Mouse (Mus musculus): ENCODE data around the gene C130050O18Rik.
A peak's percentile ranks its signal among the peaks of the same experiment; 100 is the strongest.

C130050O18Rik gene

DNA sequence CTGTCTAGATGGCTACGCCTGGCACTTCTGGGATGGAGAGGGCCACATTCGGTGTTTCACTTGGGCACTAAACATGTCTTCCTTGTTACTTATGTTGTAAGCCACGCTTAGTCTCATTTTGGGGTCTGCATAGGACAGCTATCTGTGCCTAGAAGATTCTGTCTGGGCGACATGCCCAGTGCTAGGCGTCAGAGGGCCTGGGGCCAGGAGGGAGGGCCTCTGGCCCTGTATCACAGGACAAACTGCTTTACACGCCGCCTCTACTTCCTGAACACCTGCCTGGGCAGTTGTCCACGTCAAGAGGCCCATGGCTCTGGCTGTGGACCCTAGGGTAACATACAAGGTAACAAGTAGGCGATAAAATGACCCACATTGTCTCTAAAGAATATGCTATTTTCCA is 22.9 kb downstream of the C130050O18Rik start:
- DNase-seq (ENCODE audit: low read depth) = no peak

DNA sequence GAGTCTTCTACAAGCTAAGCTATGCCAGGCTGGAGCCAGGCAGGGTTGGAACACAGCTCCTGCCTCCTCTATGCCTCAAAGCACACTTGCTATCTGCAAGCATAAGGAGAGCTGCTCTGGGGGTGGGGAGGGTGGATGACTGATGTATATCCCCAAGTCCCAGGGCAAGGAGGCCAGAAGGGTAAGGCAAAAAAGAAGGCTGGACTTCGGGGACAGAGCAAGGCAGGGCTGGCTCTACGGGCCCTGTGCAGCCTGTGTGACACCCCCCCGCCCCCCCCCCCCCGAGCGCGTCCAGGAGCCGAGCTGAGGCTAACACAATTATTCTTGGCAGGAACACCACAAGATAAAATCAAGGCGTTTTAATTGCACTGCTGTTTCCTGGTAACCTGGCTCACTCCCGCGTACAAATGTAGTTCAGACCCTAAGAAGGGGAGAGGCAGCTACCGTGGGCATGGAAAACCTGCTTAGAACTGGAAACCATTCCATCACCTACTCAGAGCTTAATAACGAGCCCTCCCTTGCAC is 24.8 kb downstream of the C130050O18Rik start:
- DNase-seq (ENCODE audit: low read depth) = no peak

DNA sequence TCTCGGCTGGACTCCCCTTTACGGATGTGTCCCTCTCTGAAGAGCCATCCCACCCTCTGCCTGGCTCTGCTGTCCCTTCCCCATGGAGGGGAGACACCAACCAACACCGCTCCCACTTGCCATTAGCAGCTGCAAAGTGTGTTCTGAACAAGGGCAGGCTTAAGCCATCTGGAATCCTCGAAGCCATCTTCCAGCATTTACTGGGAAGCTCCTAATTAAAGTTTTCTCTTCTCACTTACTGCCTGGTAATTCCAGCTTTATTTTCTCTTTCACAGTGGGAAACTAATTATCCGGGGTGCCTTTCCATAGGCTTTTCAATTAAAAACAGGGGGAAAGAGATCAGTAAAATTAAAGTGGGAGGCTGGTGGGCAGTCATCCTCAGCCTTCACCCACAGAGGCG is 27.3 kb downstream of the C130050O18Rik start:
- no peak for DNase-seq (ENCODE audit: low read depth)

DNA sequence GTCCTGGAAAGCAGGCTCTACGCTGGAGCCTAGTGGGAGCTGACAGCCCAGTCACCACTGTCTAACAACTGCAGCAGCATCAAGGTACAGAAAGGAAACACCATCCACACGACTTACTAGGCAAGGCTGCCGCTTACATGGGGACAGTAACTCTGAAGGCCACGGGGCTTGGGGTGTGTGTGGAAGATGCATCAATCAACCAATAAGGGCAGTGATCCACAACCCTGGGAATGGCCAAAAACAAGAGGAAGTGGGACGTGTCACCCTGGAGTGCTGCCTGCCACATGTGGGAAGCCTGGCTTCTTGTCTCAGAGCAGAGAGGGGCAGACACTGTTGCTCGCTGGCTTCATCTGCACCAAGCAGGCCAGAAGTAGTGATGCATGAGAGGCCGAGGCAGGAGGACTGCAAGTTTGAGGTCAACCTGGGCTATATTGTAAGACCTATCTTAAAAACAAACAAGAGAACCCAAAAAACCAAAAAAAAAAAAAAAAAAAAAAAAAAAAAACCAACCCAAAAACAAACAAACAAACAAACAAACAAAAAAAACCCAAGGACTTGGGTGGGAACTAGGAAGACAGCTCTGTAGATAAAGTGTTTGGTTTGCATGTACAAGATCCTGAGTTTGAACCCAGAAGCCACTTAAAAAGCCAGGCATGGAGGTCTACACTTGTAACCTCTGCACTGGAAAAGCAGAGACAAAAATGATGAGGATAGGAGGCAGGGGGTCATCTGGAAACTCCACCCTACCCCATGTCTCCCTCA is 27.8 kb downstream of the C130050O18Rik start:
- no peak for DNase-seq (ENCODE audit: low read depth)

DNA sequence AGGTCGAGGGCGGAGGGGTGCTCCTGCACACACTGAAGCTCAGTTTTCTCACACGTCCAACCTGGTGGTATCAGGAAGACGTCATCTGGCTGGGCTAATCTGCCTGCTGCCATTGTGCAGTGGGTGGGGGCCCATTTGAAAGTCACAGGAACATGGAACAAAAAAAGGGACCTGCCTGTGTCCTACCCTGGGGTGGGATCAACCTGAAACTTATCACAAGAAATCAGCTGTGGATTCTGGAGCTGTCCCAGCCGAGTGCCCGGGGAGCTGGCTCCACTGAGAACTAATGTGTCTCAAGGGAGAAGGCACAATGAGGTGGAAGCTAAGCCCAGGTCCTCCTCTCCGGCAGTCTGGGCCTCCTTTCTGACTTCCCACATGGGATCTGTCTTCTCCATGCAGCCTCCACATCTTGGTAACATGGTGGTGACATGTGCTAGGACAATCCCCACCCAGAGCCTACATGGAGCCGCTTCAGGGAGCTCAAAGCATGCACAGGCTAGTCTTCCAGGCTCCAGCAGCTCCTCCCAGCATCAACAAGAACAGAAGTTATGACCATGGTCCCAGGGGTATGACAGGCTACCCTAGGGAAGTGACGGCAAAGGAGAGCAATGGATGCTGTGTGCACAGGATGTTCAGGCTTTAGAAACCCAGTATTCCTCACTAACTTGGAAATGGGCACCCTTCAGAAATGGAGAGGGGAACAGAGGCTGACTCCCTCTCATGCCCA is 28.9 kb downstream of the C130050O18Rik start:
- DNase-seq (ENCODE audit: low read depth) = no peak

DNA sequence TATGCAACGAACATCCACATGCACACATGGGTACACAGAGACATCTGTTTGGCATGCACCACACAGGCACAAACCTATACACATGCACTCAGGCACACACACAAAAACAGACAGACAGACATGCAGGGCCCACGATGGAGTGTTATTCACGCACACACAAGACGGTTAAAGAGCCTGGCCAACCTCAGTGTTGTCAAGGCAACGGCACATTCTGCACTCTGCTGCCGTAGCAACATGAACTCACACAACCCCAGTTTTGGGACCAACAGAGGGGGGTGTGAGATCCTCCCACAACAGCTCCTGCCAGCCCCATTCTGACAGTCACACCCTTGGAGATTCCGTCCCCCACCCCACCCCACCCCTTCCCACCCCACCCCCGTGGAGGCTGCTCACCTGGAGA is 29.9 kb downstream of the C130050O18Rik start:
- DNase-seq (ENCODE audit: low read depth) = no peak

DNA sequence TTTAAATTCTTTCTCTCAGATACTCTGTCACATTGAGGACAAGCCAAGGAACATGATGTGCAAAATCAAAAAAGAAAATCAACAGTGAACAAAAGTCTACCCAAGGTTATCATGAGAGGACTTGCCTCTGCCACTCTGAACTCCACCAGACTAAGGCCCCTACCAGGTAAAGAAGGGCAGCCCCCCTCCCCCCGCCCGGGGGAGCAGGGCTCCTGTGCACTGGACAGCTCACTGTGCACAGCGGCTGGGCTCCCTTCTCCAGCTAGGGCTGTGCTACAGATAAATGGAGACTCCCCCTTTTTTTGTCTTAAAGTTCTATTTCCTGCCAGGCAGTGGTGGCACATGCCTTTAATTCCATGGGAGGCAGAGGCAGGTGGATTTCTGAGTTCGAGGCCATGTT is 32.7 kb downstream of the C130050O18Rik start:
- no peak for DNase-seq (ENCODE audit: low read depth)

DNA sequence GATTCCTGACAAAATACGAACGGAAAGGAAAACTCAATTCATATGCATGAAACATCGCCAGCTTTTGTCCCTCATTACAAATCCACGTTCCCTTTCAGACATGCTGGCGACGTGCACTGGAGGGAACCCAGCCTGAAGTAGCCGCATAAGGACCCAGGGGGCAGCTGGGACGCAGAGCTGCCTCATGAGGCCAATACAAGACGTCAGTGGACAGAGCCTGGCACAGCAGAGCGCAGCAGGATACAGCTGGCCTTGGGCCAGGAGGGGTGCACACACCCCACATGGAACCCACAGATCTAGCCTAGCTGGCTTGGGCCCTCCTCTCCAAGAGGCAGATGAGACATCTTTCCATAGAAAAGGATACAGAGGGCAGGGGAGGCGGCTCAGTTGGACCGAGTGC is 33.4 kb downstream of the C130050O18Rik start:
- DNase-seq (ENCODE audit: low read depth) = no peak

DNA sequence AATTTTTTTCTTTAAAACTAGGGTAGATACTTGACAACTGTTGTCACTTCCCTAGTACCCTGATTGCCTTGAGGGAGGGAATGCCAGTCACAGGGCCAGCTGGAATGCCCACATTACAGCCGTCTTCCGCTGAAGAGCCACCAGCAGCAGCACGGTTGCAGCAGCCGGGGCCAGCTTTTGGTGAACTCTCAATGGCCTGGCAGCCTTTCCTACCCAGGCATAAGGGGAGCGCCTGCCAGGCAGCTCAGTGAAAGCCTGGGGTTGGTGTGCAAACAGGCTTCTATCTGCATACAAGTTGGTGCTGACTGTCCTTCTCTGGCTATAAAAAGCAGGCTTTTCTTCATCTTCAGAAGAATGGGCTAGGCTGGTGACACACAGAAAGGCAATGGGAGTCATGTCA is 35.4 kb downstream of the C130050O18Rik start:
- DNase-seq (ENCODE audit: low read depth) = no peak

DNA sequence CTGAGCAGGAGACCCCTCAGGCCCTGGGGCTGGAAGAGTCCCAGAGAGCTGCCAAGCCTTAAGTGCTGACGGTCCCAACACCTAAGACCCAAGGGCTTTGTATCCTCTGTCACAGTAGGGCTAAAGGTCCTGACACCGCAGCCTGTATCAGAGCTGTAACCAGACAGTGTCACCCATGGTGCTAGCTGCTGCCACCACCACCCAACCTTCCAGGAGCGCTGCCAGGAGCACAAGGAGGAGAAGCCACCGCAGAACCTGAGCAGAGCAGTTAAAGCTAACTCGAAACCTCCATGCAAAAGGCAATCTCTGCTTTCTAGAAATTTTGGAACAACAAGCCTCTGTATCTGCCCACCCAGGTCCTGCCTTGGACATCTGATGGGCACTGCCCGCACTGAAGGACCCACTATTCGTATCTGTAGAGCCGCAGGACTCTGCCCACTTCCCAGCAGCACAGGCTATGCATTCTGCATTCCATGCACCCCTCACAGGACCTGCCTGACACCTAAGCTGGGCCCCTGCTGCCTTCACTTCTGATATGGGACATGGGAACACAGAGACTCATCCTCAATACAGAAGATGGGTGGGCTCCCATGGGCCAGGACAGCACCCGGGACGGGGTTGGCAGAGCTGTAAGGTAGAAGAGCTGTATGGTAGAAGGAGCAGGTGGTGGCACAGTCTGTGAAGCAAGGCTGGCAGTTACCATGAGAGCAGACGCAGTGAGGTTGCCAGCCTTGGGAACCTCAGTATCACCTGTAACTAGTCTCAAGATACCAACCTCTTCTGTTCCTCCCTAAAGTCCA is 36.0 kb downstream of the C130050O18Rik start:
- no peak for DNase-seq (ENCODE audit: low read depth)

DNA sequence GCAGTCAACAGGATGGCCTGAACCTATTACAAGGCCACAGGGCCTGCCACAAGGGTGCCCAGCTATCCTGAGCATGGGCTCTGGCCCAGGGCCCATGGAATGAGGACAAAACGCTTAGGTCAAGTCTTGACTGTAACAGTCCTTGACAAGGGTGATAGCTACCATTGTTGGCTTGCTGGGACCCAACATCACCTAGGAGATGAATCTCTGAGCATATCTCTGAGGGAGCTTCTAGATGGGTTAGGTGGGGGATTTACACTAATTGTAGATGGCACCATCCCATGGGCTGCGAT is 36.6 kb downstream of the C130050O18Rik start:
- DNase-seq (ENCODE audit: low read depth) = no peak

DNA sequence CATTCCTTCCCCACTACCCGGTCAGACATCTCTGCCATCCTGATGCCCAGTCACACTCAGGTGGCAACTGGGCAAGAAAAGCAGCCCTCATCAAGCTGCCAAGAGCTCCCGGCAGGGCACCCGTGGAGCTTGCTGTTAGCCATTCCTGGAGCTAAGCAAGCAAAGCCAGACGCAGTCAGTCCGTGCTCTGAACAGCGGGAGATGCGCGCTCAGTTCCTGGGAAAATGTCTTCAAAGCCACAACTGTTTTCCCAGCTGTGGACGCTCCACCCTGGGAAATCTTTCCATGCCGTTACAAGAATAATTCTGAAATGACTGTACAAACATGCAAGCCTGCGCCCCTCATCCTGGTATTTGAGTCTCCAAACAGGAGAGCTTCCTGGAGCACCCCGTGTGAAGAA is 37.3 kb downstream of the C130050O18Rik start:
- DNase-seq (ENCODE audit: low read depth) = no peak

DNA sequence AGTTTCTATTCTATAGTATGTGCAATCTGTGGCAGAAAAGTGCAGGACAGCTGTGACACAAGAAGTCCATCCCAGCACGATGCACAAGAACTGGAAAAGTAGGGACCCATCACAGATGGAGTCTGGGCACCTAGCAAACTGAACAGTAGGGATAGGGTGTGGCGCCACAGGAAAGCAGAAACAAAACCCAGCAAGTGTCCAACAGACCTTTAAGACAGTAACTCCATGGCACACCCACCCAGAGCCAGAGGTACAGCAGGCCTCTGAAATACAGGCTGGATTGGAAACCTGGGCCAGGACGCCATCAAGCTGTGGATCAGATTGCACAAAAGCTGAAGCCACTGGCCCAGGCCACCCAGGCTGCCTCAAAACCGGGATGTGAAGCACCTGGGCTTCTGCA is 37.9 kb downstream of the C130050O18Rik start:
- DNase-seq (ENCODE audit: low read depth) = no peak

DNA sequence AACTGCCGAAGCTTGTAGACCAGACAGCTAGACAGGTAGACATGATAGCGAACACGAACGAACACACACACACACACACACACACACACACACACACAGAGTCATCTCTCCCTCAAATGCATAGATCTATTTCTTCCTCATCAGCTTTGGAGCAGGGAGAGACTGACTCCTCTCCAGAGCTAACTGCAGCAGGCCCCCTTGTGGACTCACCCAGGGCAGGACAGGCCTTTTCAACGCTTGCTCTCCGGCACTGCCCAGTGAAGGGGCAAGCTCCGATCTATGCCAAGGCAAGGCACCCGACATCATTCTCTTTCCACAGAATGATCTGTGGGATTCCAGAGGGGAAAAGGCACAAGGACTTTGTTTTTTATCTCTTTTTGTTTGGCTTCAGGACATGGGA is 40.2 kb downstream of the C130050O18Rik start:
- DNase-seq (ENCODE audit: low read depth) = no peak

DNA sequence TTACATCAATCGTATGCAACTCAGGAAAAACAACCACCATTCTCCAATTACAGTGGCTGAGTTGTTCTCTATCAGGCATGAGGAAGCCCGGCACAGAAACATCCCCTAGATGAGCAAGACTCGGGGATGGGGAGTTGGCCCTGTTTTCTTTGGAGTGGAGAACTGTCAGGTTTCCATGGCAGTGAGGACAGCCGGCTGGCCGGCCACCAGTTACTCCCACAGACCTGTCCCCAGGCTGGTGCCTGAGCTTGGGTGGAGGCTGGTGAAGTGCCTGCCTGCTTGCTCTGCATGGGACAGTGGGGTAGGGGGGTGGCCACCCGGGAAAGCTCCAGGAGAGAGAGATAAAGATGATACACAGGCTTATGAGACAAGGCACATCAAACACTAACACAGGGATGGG is 42.9 kb downstream of the C130050O18Rik start:
- DNase-seq (ENCODE audit: low read depth) = no peak

DNA sequence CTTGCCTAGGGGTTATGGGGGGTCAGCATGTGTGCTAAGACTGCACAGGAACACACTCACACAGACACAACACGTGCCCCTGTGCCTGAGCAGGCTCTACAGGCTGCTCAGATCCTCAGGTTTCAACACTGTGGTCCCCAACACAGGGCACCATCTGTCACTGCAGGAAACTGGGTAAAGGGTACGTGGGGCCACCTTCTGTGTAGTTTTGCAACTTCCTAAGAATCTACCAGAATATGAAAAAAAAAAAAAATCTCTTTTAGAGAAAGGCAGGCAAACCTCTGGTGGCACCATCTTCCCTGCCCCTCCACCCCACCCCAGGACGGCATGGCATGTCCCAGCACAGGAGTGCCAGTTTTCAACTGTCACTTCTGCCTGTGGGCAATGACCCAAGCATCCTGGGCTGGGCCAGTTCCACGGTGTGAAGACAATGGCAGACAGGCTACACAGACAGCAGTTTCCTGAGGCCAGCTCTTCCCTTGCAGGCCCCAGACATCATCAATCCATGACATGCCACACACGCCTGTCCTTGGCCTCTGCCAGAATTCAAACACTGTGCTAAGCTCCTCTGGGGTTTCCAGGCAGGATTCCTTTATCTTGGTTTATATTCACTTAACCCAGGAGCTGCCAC is 44.2 kb downstream of the C130050O18Rik start:
- peak; percentile 28 for DNase-seq (ENCODE audit: low read depth)

DNA sequence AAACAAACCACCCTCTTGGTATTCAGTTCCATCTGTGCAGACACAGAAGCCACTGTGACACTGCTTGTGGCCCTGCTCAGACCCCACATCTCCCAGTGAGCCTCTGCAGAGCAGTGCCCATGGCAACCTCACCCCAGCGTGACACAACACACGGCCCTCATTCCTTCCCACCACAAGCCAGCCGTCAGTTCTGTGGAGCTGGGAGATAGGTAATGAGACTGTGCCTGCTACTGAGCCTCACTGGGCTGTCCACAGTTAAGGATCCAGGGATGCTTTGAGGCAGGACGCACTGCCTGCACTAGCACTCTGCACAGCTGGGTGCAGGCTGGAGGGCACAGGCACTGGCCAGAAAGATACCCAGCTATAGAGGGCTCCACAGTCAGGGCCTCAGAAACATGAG is 44.8 kb downstream of the C130050O18Rik start:
- no peak for DNase-seq (ENCODE audit: low read depth)

DNA sequence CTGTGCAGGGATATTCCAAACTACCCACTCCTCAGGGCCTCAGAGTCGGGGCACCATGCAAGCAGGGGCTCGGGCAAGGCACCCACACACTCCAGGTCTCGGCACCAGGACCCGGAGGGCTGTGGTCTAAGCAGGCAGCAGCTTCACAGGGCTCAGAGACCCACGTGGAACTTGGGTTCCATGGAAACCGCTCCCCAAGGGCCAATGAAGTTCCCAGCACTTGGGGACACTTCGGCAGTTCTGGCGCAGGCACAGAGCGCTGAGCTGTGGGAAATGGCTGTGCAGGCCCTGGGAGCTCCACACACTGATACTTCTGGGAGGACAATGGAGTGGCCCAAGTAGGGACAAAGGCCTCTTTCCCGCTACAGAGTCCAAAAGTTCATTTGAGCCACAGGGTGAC is 48.0 kb downstream of the C130050O18Rik start:
- DNase-seq (ENCODE audit: low read depth) = no peak

DNA sequence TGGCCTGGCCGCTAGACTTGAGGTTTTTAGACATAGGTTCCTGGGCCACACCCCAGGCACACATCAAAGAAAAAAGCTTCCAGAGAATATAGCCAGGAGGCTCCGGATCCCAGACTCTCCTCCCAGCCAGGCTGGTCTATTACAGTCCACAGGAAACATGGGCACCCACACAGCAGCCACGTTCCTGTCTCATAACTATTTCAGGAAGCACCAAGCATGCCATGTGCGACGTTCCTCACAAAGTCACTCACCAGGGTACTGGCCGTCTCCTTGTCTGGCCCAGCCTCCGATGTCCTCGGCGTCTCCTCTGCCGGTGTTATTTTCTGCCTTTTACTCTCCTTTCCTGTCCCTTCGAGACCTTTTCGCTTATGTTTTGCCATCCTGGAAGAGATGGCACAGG is 50.1 kb downstream of the C130050O18Rik start:
- no peak for DNase-seq (ENCODE audit: low read depth)

DNA sequence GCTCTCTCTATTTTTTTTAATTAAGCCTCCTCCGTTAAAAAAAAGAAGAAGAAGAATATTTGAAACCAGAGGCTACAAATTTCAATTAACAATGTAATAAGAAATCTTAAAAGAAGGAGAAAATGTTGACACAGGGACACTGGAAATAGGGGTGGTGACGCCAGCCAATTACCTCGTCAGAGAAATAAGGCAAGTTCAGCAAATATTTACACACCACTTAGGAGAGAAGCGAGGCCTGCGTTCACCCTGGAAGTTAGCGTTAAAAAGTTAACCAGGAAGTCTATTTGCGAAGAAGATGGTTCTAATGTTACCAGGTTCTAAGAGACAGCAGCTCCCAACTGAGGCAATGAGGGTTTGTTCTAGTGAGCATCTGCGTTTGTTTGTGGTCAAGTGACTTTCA is 52.2 kb downstream of the C130050O18Rik start:
- DNase-seq (ENCODE audit: low read depth) = no peak

DNA sequence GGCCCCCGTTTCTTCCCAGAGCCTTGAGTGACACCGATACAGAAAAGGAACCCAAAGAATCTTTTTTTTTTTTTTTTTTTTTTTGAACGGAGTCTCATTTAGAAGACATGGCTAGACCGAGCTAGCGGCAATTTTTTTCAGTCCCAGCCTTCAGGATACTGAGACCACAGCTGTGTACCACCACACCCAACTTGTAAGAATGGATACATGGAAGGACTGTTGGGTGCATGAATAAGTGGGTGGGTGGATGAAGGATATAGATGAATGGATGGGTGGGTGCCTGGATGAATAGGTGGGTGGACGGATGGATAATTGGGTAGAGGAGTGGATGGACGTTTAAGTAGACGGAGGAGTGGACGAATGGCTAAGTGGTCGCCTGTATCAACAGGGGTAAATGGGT is 54.9 kb downstream of the C130050O18Rik start:
- DNase-seq (ENCODE audit: low read depth) = no peak

DNA sequence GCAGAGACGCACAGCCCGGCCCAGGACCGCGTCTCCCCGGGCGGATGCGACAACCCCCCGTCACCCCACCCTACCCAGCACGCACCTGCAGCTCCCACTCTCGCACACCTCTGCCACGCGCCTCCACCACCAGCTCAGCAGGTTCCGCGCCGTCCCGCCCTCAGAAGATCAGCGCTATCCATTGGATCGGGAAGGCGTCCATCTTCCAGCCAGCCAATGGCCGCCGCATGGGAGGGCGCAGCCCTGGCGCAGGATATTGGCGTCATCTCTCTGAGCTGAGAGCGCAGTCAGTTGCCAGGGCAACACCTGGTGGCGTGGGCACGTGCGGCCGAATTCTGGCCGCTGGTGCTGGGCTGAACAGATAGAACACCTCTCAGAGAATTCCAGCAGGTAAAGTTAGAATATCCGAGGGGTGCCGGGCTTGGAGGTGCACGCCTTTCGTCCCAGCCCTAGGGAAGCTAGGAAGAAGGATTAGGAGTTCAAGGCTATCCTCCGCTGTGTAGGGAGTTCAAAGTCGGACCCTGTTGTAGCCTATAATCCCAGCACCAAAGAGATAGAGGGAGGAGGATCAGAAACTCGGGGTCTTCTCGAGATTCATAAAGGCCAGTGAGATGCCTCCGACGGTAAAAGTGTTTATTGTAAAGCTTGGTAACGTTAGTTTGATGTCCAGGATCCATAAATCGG is 55.4 kb downstream of the C130050O18Rik start, which contains the start of gene 3110082I17Rik:
Gene 3110082I17Rik (minus strand): TSS at position 144 of the 684 bp plus-strand sequence.
- DNase-seq (ENCODE audit: low read depth) = peak; percentile 94

All from c-Kit-positive CD71-negative TER-119-negative erythroid progenitor cells, embryonic 14.5 days (primary cell).